Mouse (Mus musculus) kidney, adult 11 months (tissue): ENCODE measurements around the gene Tsfm.

Experiments used
- DNase-seq: peaks from one replicate; pipeline ENCODE4 v3.0.0; 2022

The Tsfm gene

GRCm38 (mm10) chr10:126984189-126985004 lies 46.2 kb downstream of the Tsfm start:
- peak; percentile 69 for DNase-seq

- DNase-seq, result no peak
These were observed 47.4 kb downstream of the Tsfm start for GRCm38 (mm10) chr10:126983193-126983725.

DNA sequence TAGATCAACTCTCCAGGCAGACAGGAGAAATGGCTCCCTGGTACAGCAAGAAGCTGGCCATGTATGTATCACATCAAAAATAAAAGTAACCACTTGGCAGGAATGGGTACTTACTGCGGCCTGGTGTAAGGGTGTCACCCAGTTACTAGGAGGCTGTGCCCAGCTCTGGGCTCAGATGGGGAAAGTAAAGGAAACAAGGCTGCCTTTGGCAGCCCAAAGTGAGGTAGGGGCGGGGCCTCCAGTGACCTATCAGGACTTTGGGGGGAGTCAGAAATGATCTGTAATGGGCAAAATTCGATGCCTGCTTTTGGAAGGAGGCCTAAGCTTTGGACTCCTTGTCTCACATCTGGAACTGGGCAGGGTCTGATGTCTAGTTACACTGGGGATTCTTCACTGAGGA lies 48.9 kb downstream of the Tsfm start:
- no peak for DNase-seq

DNA sequence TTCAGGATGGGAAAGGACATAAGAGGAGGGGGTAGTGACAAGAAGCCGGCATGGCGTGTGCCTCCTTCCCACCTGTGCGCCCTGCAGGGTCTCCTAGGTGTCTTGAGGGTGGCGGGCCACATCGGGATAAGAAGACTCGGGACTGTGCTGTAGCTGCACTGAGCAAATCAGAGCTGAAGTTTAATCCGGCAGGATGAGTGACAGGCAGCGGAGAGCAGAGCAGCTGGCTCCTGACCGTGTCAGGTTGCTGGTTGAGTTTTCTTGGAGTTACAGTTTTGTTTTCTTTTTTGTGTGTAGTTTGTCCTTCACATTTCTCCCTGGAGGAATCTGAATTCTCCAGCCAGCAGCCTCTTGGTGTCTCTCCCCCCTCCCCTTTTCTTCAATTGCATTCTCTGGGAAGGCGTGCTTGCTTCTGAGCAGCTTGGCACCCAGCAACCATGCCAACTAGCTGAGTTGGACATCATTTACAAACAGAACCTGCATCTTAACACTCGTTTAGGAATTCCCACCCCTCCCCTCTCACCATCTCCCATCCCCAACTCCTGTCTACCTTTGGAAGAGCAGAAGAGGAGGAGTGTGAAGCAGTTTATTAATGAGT lies 49.6 kb downstream of the Tsfm start:
- DNase-seq, result no peak

DNA sequence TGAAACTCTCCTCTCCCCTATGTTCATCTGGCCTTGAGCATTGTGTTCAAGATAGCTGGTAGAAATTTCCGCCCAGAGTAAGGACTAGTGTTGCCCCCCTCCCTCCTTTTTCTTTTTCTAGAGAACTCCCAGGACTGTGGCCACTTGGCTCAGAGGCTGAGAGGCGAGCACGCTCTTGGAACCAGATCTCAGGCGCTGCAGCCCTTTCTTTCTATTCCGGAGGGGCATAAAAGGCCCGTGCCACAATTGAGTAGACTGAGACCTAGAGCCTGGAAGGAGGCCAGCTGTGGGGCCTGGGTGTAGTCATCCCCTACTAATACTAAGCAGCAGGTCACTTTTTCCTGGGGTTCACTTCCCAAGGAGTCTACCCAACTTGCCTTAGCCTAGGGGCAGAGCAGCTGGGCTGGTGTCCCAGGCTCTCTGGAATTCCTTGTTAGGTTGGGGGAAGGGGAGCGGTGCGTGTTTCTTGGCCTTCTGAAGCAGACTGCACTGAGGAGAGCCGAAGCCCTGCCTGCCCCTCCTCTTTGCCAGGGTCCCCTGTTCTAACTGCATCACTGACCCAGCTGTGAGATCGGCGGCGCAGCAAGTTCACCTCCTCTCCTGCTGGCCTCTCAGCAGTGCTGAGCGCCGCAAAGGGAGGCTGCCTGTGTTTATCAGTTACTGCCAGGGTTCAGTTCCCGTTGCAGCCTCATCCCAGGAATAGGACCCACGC lies 50.3 kb downstream of the Tsfm start:
- DNase-seq, result peak; percentile 78

DNA sequence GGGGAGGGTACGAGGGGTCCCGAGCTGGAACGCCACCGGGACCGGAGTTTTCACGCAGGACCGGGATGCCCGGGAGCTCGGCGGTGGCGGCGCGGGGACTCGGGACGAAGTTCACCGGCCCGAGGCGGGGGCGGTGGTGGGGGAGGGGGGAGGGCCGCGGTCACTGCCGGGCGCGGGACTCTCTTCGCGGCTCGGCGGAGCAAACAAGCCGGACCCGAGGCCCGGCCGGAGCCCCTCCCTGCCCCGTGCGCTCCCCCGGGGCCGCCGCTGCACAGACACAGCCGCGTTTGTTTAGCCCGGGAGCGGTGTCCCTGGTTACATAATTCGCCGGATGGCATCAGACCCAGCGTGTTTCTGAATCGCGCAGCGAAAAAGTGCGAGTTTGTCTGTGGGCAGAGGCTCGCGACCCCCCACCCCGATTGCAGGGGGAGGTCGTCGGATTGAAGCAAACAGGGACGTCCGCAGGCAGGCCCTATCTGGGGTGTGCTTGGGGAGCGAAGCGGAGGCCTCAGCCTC lies 50.9 kb downstream of the Tsfm start:
- peak; percentile 48 for DNase-seq

DNA sequence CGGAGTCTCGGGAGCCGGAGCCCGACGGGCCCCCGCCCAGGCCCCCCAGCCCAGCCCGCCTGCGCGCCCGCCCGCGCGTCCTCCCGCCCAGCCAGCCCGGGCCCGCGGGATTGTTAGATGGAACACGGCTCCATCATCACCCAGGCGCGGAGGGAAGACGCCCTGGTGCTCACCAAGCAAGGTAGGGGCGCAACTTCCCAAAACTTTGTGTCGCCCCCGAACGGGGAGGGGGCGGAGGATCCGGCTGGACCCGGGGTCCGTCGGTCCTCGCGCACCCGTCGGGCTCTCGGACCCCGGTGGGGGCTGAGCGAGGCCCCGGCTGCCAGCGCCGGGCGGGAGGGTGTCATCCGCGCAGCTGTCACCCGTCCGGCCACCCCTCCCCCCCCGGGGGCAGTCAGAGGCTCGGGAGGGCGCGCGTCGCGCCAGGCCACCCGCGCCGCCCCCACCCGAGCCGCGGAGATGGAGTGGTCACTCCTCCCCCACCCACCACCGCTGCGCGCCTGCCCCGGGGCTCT lies 51.5 kb downstream of the Tsfm start:
- peak; percentile 60 for DNase-seq

DNA sequence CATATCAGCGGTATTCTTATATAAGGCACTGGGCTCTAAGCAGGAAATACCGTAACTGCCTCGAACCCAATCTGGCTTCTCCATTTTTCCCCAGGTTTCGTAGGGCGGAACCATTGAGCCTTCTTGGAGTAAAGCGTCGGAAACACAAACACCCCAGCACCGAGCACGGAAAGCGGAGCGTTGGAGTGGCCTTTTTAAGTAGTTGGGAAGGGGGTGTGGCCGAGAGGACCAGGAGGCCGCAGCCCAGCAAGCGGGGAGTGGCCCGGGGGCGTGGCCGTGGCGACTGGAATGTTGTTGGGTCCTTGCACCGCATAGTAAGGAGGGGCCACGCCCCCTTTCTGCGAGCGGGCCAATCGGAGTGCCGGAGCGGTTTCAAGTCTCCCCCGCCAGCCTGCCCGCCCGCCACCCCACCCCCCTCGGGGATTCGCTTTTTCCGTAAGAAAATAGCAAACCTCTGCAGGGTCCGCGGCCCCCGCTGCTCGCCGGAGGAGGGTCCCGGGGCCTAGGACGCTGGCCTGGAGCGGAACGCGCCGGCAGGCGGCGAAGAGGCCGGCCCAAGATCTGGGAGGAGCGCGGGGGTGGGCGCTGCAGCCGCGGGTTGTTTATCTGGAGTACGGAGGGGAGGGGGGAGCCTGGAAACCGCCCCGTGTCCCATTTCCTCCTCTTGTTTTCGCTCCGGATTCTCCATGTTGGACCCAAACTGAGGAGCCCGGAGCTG lies 52.2 kb downstream of the Tsfm start, which contains the start of gene Ctdsp2:
Gene Ctdsp2, plus strand, starts transcription at position 441 of the 718 bp plus-strand sequence.
- DNase-seq, result peak; percentile 100

DNA sequence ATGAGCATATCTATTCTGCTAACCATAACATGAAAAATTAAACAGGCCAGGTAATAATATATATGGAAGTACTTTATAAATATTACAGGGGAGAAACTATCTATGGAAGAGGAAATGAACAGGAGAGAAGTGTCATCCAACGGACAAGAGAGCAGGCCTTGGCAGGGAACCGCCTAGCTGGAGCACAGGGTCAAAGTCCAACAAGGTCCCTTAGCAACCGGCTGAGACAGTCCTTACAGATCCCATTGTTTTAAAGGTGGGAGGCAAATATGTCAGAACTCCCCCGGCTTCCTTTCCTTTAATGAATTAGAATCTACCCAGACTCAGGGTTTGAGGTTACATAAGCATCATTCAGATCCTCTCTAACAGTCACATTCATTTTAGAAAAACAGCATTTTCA lies 53.6 kb downstream of the Tsfm start:
- peak; percentile 72 for DNase-seq

DNA sequence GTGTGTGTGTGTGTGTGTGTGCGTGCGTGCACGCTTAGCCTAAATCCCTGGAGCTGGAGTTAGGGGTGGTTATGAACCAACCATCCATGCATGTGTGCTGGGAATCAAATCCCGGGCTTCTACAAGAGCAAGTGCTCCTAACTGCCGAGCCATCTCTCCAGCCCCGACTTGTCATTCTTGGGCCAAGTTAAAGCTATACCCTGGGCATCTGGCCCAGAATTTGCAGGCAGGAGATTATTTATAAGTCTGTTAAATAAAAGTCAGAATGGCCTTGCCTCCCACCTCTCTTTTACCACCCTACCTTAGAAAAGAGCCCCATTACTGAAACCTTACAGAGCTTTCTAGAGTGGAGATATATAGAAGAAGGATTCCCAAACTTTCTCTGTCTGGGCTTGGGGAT lies 54.9 kb downstream of the Tsfm start:
- DNase-seq, result no peak

- no peak for DNase-seq
These were observed 57.7 kb downstream of the Tsfm start for GRCm38 (mm10) chr10:126972988-126973387.

DNA sequence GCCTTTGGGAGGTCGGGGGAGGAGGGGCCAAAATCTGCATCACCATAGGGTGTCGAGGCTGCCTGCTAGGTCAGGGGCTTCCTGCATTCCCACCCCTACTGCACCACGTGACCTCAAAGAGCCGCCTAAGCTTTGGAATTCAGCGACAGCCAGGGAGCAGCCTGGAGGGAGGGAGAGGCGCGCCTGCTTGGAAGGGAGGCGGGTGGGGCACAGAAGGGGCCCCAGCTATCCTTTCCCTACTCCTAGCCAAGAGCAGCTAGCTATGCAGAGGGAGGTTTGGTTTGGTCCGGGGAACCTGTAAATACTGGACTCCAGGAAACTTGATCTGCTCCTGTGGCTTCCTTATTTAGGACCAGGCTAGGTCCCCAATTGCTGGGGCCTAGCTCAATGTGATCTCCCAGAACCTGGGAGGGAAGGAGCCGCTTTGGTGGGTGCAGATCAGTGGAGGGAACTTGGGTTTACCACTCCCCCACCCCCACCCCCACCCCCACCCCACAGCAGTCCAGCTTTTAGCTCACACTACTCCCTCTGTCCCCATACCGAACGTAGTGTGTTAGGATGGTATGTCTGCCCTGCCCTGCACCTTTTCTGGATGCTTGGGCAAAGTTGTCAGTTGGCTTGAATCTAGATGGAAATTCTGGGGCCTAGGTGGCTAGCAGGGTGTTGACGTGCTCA lies 58.5 kb downstream of the Tsfm start:
- DNase-seq, result peak; percentile 74

DNA sequence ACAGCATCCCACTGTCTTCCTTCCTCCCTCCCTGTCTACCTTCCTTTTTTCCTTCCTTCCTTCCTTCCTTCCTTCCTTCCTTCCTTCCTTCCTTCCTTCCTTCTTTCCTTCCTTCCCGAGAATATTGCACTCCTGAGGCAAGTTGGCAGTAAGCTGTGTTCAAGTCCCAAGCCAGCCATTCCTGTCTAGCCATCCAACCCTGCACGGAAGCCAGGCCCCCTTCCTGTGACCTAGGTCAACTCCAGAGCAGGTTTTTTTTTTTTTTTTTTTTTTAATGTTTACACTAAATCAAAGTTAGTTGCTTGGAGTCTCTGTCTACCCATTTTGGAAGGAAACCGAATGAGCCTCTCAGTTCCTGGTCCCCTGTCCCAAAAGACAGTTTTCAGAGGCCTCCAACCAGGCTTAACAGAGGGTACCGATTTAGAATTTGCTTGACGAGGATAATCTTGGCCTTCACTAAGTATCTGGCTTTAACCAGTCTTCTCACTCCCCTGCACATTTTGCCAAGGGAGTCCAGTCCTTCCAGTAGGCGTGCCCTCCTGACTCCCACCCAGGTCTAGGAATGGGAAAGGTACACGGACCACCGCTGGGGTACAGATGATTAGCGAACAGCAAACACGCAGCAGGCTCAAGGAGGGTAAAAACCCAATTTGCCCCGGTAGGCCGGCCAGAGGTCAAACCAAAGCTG lies 59.1 kb downstream of the Tsfm start:
- DNase-seq, result no peak

- no peak for DNase-seq
These were observed 66.8 kb downstream of the Tsfm start for GRCm38 (mm10) chr10:126963821-126964220.

DNA sequence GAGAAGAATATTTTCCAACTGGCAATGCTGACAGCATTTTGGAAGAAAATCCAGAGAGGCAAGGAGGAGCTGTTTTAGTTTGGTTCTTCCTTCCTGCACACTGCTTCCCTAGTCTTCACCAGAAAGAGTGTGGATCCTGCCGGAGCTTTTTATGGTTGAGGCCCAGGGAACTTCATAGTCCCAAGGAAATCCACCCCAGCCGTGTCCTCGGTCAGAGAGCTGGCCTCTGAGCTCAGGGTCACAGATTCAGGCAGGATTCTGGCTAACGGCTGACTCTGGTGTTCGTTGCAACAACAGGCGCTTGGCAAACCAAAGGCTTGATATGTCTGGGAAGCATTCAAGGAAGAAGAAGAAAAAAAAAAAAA lies 67.7 kb downstream of the Tsfm start:
- DNase-seq, result peak; percentile 49

DNA sequence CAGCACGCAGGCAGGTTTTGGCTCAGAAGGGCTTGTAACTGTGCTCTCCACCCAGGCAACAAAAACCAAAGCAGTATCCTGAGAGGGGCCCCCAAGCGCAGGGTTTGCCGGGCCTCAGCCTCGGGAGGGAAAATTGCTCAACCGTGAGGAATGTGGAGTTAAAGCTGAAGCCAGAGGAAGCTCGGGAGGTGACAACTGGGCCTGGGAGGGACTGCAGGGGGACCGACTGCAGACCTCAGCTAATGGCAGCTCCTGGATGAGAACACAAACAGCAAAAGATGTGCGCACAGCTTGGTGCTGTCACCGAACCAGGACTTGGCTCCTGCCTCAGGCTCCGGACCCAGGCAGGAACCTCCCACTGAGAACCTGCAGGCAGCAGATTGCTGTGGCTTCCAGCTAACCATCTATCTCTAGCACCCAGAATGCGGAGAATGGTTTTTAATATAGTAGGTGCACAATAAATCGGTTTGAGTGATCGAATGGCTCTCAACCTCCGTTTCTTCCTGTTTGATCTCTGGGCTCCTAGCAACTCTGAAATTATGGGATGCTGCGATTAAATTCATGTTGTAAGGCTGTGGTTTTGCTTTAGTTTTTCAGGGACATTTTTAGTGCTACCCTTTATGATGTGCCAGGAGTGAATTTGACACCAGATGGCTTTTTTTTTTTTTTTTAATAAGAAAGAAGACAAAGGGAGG lies 68.2 kb downstream of the Tsfm start:
- DNase-seq, result peak; percentile 63

DNA sequence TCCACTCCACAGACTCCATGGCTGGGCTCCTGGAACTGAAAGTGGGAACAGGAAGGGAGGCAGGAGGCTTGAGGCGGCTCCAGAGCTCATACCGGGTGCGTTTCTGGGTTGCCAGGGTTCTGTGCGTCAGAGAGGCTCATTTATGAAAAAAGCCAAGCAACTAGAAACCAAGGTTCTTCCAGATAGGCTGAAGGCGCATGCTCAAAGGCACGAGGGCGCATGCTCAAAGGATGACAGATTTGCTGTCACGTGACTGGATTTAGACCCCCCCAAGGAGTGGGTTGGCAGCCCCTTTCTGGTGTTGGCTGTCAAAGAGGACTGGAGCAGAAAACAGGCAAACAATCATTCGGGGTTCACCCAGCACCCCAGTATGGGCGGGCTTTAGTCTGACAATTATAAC lies 68.9 kb downstream of the Tsfm start:
- no peak for DNase-seq
